Mouse (Mus musculus) CD8-positive naive resting alpha-beta T cell, adult 2 months (primary cell): ENCODE measurements around the gene Ddx50.
"Not testable (repeated sequence)": the region's sequence is repeated elsewhere in the genome, so short reads cannot be mapped to it uniquely, and the experiment has no call there.

Experiments
- DNase-seq, 2 experiments: peaks; one replicate each; pipeline ENCODE4 v3.0.0; 2022; ENCODE audit warnings: low read depth in 2 of 2, low spot score in 2 of 2

The Ddx50 gene

DNA sequence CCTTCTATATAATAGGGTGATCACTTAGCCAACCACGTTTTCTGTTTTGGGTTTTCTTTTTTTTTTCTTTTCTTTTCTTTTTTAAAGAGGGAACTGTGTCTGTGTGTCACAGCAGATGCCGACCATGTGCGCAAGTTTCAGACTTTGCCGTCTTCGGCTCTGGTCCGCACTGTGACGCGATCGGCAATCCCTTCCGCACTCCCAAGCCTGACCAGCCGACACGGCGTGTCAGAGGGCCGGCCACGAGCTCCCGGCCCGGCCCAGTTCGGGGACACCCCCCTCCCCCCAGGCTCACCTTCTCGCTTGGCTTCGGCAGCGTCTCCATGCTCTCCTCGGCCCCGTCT lies 49.2 kb downstream of the Ddx50 start:
- no peak for DNase-seq

DNA sequence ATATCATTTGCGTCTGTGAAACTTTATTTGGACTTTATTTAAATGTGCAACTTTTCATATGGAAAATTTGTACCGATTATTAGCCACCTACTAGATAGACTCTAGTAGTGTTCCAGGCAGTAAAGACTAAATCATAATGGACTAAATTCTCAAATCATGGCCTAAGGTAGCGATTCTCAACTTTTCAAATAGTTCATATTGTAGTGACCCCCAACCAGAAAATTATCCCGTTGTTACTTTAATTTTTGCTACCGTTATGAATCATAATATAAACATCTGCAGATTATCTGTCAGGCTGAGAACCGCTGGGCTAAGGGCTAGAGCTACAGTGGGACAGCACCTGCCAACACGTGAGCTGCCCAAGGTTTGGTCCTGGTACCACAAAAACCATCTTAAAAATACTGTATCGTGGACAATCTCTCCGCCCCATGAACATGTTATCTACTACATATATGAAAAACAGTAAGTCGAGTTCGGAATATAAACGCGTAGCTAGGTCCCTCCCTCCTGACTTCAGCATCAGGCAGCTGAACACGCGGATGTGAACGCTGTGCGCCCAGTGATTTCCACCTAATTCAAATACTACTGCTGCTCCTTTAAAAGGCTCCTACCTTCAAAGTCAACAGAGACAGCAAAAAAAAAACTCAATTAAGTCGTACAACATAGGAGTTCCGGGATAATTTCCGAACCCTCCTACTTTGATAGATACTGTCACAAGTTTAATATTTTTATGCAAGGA lies 49.8 kb downstream of the Ddx50 start:
- DNase-seq, result no peak

DNA sequence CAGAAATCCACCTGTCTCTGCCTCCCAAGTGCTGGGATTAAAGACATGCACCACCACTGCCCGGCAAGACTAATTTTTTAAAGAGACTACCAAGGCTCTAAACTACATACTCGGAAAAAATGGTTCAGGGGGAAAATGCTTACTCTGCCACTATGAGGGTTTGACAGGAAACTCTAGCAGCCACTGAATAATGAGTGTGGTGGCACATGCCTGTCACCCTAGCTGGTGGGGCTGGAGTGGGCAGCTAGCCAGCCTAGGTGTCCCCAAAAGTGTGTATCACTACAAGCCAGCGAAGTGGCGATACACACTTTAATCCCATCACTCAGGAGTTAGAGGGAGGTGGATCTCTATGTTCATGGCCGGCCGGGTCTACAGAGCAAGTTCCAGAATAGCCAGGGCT lies 51.0 kb downstream of the Ddx50 start:
- no peak for DNase-seq

DNA sequence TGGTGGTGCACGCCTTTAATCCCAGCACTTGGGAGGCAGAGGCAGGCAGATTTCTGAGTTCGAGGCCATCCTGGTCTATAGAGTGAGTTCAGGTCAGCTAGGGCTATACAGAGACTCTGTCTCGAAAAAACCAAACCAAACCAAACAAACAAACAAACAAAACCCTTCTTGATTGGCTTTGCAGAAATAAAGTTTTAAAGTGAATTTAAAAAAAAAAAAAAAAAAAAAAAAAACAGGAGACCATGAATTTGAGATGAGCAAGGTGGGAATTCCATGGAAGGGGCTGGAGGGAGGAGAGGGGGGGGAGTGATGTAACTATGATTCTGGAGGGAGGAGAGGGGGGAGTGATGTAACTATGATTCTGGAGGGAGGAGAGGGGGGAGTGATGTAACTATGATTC lies 51.7 kb downstream of the Ddx50 start:
- DNase-seq, result not testable (repeated sequence)

DNA sequence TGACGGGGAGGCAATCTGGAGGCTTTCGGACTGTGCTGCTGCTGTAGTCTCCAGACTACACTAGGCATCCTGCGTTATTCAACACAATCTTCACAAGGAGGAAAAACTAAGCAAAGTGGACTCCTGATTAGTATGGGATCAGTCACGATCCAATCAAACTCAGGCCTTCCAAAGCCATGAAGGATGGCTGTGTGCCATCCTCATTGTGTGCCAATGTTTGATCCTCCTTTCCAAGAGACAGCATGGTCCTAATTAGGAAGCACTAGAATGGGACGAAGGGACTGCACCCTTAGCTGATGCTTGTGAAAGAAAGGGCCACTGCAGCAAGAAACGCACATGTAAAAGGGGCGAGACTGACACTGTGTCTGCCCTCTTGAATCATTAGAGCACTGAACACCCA lies 58.5 kb downstream of the Ddx50 start:
- DNase-seq, result no peak

DNA sequence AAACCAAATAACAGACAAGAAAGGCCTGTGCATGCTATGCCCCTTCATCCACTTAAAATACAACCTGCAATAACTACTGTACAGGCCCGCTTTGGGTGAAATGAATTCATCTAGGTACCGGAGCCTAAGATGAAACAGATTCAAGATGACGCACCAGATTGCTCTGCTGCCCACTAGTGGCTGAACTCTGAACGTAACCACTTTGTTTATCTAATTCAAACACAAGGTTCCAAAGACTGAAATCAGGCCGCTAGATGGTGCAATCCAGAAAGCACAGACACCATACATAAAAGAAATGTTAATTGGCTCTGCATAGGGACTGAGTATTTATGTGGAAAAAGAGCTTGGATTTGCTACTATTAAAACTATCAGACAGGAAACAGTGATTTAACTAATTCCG lies 60.8 kb downstream of the Ddx50 start:
- peak; percentile 83 to 93 for DNase-seq

DNA sequence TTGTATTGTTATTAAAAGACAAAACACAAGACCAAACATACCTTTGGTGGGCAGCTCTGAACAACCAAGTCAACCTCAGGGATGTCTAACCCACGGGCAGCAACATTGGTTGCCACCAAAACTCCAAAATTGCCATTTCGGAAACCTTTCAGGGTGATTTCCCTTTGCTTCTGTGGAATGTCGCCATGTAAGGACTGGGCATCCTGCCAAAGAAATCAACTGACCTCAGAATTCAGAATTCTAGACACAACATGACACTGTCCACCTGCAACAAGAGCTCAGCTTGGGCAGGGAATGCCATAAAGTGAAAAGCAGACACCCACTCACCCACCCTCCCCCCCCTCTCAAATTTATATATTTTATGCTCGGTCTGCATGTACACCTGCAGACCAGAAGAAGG lies 62.4 kb downstream of the Ddx50 start:
- DNase-seq, result no peak

DNA sequence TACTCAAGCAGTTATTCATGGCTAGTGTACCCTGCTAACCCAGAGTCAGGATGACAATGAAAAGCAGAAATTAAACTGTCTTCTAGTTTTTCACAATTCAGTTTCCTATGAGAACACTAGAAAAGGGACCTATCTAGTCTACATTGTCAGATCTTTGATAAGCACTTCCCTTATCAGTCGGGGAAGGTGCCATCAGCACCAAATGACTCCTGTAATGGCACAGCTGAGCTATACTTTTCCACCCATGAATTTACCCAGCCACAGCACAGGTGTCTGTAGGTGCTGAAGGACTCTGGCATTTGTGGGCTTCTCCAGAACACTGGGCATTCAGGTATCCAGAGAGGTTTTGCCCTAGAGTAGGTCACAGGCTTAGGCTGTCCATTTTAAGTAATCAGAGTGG lies 67.8 kb downstream of the Ddx50 start:
- no peak for DNase-seq

DNA sequence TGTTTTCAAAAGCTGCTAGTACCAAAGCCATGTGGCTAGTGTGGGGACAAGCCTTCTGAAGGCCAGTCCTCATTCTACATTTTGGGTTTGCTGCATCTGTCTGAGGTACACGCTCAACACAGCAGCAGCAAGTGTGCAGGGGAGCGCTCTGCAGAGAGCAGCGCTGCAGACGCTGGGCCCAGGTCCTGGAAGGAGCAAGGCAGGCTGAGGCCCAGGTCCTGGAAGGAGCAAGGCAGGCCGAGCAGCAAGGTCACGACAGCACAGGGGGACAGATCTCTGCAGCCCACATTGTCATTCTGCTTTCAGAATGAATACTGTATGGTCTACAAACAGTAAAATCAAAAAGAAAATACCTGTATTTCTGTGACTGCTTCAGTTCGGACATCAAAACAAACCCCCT lies 68.3 kb downstream of the Ddx50 start:
- no peak for DNase-seq

DNA sequence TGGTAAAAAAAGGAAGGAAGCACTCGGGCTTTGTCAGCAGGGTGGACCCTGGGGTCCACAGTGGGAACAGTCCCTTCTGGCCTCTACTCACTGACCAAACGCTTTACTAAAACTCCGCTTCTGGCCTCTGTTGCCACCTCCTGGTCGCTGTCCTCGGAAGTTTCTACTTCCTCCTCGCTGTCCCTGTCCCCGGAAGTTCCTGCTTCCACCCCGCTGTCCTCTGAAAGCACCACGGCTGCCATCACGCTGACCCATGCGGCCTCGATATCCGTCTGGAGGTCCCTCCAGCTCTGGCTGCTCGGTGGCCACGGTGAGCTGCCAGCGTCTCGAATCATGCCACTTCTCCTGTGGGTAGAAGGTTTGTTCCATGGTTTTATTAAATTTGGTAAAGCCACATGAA lies 68.8 kb downstream of the Ddx50 start:
- DNase-seq, result no peak

DNA sequence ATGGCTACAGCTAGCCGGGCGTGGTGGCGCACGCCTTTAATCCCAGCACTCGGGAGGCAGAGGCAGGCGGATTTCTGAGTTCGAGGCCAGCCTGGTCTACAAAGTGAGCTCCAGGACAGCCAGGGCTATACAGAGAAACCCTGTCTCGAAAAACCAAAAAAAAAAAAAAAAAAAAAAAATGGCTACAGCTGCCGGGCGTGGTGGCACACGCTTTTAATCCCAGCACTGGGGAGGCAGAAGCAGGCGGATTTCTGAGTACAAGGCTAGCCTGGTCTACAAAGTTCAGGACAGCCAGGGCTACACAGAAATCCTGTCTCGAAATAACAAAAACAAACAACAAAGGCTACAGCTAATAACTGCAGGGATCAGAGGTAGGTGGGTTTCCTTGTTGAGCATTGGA lies 71.9 kb downstream of the Ddx50 start:
- DNase-seq, result not testable (repeated sequence)

DNA sequence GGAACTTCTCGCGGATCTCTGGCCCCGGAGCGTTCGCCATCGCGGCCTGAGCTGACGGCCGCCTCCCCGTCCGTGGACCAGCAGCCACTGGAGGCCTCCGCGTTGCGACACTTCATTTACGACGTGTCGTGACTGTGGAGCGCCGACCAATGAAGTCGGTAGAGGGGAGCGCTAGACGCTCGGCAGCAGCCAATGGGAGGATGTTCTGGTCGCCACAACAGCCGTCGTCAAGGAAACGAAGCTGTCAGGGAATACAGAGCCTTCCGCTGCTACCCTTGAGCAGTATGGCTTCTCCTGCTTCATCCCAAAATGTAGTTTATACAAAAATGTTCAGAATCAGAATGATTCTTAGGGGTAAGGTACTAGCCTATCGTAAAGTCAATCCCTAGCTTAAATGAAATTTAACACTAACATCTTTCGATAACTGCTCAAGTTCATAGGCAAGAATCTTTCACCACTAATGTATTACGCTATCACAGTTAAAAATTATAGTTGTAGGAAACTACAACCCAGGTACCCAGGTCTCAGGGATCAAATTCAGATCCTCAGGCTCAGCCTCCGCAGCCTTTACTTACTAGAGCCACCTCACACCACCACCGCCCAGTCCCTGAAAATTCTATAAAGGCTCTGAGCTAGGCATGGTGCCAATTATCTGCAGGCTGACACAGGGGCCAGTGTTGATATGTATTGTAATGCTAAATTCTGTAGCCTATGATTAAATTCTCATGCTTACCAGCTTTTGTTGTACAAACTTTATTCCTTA lies 72.5 kb downstream of the Ddx50 start, which contains the start of gene Kif1bp:
TSS of gene Kif1bp (minus strand) at position 120 of the 763 bp plus-strand sequence.
- peak; percentile 87 to 93 for DNase-seq

DNA sequence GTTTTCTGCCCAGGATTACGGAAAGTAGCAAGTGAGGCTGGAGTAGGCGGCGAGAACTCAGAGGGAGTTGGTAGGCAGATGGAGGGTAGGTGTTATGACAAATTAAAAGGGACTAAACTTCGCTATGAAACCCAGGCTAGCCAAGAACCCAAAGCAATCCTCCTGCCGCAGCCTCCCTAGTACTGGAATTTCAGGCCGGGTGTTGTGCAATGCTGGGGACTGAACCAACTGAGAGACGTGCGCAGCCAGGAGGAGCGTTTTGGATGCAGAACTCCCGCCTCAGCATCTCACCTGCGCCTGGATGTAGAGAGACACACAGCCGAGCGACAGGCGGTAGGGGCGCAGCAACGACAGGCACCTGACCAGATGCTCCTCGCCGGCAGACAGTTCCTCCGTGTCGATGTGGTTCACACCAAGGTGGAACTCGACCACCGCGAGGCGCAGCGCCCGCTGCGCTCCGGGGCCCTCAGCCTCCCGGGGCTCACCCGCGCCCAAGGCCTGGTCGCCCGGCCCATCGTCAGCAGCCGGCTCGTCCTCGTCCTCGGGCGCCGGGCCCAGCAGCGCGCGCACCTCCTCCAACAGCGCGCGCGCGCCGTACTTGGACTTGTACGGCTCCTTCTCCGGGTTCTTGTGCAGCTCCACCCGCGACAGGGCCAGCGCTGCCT lies 73.2 kb downstream of the Ddx50 start:
- no peak for DNase-seq

DNA sequence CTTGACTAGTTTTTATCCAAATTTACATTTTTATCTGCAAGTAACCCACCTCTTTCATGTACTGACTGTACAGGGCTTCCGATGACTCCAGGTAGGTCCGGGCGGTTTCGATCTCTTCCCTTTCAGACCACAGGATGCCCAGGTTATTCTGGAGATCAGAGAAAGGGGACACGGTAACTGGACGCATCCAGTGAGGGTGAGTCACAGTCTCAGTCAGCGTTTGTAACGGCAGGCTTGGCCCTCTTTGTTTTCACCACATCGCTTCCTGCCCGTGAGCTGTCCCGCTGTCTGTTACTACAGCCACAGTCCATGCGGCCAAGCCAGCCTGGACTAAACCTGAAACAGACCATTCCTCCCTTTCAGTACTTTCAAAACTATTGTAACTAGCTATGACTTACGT lies 76.0 kb downstream of the Ddx50 start:
- DNase-seq, result no peak

DNA sequence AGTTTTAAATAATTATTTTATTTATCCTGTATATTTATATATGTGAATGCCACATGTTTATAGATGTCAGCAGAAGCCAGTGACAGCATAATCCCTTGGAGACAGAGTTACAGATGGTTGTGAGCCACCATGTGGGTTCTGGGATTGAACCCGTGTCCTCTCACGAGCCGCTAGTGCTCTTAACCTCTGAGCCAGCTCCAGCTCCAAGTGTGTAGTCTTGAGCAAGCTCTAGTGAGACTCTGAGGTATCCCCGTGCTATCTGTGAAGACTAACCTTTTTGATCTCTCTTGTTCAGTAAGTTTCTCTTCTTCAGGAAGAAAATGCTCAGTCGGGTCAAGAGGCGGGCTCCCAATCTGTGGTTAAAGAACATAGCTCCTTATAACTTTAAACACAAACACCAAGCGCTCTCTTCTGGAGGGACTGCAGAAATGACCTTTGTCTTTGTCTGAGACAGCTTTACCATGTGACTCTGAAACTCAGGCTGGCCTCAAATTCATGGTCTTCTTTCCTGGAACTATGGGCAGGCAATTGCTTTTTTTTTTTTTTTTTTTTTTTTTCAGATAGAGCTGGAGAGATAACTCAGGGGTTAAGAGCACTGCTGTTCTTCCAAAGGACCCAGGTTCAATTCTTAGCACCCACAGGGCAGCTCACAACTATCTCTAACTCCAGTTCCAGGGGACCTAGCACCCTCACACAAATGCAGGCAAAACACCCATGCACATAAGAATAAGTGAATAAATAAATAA lies 80.7 kb downstream of the Ddx50 start:
- DNase-seq, result no peak

DNA sequence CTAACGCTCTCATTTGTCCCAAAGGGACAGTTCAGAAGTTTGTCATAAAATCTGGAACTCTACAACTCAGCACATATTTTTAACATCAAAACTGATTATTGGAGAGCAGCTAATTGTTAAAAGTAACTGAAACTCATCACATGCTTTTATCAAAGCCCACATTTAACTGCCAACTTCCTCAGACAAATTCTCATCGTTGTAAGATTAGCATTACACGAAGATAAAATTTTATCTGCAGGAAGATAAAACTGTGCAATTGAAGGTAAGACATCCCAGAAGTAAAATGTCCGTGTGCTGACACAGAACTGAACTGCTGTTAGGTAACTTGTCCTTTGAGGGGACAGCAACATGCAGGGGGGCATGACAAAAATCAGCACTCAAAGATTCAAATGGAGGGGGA lies 82.2 kb downstream of the Ddx50 start:
- DNase-seq, result no peak
